Mouse (Mus musculus) testis, adult 2 months (tissue): ENCODE measurements at regions not wholly inside any gene's neighbourhood (a gene's known extent, or its start where the extent isn't known, plus 50 kb on each side); places are given as distances from the start of the nearest gene placed in this dataset.

Experiments used
- CTCF ChIP-seq: fragments of 200-500 bp; IDR thresholded peaks from 2 replicates; pipeline ENCODE4 v1.5.1; 2012; ENCODE audit warnings: low read depth, mild to moderate bottlenecking, inconsistent platforms, low read length, moderate library complexity; ENCODE audit not compliant: control insufficient read depth, insufficient read depth, insufficient replicate concordance
- POLR2A ChIP-seq: fragments of 200-500 bp; IDR thresholded peaks from 2 replicates; pipeline ENCODE4 v1.6.1; 2012; ENCODE audit warnings: low read depth, mild to moderate bottlenecking, inconsistent platforms, low read length, moderate library complexity; ENCODE audit not compliant: control insufficient read depth

- no peak for TF ChIP-seq CTCF
- no peak for TF ChIP-seq POLR2A
Measured at GRCm38 (mm10) chr16:73117338-73117737, 809.2 kb downstream of the Robo1 start.
